Mouse (Mus musculus) G1E-ER4 (cell line): Measurements from ENCODE around the gene Carhsp1. TPM values are rescaled to one million over a fixed set of nuclear protein-coding genes. Genes with fewer than 3 reads are reported as not detected.

Experiments used
- GATA1 ChIP-seq: IDR thresholded peaks from one replicate; pipeline ENCODE4 v1.8.0; 2012; ENCODE audit warnings: low read length, inconsistent platforms
- polyA plus RNA-seq: library from polyadenylated mRNA; stranded (reverse); fragments of >175 nt; gene quantifications from 2 replicates; pipeline ENCODE4 v1.2.3, GENCODE M21; 2012

Carhsp1 gene
- 14.4 and 15.9 TPM in 2 replicates for polyA plus RNA-seq

DNA sequence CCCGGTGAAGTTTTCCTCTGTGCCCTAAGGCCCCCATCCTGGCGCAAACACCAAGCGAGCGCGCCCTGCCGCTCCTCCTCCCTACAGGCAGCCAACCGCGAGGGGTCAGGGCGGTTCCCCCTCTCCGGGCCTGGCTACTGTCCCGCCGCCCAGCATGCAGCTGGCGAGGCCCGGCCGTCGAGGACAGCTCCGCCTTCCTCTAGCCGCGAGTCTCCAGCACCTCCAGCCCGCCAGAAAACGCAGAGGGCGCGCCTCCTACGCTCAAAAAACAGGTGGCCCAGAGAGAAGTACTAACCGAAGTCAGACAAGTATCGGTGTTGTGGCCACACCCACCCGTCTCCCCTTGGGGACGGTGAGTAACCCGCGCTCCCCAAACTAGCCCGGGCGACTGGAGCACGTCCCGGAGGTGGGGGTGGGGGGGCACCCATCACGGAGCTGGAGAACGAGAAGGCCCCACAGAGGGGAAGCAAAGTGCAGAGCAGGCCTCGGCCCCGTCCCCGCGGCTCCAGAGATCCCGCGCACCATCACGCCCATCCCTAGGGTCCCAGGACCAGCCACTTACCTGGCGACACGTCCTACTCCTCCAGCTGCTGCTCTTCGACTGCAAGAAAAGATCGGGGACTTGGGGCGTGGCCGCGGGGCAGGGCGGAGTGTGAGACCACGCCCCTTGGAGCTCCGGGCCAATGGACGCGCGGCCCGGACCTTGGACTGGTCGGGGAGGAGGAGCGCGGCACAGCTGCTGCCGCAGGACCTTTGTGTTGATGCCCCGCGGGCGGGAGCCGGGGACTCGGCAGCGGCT lies at the start of gene Carhsp1:
Gene Carhsp1, minus strand, starts transcription at position 605 of the 799 bp plus-strand sequence.
- TF ChIP-seq GATA1 = no peak

DNA sequence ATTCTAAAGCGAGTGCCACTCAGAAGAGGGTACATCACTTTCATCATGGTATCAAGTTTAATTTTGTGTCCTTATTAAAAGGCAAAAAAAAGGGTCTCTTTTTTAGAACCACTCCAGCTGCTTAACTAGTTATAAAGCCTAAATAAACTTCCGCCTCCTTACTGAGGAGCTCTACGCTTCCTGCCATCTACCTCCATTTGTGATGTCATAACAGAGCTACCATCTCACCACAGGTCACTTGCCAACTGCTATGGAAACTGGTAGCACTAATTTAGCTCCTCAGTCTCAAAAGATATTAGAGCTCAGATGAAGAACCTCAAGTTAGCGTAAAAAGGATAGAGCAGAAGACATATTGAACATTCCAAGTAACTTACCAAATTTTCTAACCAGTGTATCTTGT lies 48.5 kb upstream of the Carhsp1 start:
- TF ChIP-seq GATA1 = no peak

DNA sequence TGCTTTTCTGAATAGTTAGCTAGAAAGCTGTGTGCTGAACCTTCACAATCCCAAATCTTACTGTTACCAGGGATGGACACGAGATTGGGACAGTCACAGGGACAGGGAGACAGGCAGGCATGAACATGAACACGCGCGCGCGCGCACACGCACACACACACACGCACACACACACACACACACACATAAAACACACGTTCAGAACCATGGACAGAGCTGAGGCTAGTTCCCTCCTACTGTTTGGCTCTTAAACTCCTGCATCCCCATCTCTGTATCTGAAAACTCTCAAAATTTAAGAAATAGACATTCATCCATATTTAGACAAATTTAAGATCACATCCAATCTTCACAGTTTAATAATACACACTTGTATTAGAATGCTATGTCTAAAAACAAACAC lies 45.8 kb upstream of the Carhsp1 start:
- TF ChIP-seq GATA1 = no peak

DNA sequence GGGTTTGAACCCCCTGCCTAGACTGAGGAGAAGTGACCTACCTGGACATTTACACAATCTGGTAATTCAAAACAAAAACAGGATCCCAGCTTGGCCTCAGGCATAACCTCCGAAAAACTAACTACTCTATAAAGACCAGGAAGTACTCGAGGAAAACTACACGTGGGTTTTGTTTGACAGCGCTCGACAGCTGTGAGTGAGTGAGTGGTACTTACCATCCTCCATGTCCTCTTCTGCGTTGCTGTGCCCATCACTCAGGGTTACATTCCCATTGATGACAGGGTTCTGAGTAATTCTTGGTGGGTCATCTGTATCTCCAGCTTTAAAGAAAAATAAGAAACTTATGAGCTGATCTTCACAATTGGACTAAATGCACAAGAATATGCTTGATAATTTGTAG lies 44.3 kb upstream of the Carhsp1 start:
- no peak for TF ChIP-seq GATA1

DNA sequence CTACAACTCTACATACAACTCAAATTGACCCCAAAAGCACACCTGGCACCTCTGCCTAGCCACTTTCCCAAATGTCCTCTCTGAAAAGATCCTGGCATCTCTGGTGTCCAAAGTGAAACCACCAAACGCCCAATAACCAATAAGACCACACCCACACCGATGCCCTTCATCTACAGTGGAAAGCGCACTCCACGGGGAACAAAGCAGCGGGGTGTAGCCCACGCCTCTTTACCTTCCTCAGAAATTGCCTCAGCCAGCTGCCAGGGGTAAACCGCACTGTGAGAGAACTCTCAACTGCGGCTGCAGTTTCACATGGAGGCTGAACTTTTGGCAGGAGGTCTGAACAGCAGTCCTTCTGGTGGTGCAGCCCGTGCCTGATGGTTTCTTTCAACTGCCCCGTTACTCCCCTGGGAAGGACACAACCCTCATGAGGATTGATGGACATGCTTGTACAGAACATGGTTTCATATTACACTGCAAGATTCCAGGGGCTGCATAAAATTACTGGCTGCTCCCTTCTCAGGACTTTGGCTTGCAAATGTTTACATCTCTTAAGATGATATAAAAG lies 43.6 kb upstream of the Carhsp1 start:
- TF ChIP-seq GATA1 = no peak

DNA sequence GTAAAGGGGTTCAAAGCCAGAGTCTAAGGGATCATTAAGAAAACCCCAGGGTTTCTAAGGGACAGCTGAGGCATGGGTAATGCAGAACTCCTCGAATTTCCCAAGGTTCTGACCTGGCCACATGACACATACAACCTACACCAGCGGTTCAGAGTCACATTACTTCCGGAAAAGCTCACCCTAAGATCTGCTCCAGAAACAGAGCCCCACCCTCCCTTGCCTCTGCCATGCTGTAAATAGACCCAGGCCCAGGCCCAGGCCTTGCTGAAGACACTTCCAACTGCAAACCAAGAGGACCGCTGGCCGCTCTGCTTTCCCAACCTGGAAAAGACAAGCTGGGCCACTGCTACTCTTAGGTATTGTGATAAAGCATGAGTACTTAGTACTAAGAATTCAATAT lies 42.9 kb upstream of the Carhsp1 start:
- TF ChIP-seq GATA1 = no peak

DNA sequence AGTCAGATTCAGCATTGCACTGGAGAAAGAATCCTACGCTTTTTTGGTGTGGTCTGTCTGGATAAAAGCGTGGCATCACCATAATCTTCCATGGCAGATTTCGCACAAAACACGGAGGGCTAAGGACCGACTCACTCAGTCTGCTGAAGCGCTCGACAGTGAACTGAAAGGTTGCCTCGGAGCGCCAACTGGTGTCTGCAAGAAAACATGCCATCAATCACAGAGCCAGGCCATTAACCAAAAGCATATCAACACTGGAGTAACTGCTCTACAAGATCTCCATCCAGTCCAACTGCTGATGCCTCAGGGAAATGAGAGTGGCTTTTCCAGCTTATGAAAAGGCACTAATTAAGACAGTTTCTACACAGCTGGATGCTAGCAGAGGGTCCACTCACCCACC lies 40.0 kb upstream of the Carhsp1 start:
- no peak for TF ChIP-seq GATA1

DNA sequence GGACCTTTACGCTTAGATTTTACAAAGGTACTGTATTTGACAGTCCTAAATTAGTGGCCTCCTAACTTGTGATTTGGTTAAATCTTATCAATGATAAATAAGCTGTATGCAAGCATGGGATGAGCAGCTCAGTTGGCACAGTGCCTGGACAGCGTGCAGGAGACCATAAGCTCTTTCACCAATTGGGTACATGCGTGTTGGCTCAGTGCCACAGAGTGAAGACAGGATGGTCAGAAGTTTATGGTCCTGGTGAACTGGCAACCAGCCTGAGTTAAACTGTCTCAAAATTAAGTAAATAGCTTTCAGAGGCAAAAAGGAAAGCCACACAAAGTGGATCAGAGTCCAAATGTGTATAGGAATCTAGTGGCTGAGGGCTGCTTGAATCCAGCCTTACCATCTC lies 28.6 kb upstream of the Carhsp1 start:
- TF ChIP-seq GATA1 = no peak

DNA sequence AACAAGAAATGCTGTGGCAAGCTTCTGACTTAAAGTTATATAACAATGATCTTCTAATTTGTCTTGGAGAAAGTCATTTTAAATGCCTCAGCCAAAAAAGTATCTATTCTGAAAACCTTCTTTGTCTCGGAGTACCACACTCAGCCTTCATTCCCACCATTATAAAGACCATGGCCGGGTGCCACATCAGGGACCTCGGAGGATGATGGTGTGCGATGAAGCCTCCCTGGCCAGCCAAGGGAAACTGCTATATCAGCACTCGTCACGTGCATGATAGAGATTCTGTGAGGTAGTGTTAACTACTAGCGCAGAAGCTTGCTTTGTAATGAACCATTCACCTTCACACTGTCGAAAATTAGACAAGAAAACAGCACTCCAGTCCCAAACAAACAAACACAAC lies 27.6 kb upstream of the Carhsp1 start:
- no peak for TF ChIP-seq GATA1

DNA sequence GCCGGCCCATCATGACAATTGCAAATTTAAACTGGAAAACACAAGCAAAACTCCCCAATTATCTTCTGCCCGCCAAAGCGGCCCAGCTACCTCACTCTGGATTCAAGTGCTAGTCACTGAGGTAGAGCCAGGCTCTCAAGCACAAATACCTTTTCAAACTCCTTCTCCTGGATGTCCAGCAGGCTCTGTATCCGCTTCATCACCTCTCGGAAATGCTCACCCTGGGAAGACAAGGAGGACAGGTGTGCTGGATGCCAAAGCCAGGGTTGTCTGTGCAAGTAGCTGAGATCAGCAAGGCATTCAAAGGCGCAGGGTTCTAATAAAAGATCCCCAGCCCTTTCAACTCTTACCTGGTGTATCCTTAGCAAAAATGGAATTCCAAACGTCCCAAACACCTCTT lies 19.3 kb upstream of the Carhsp1 start:
- TF ChIP-seq GATA1 = no peak

DNA sequence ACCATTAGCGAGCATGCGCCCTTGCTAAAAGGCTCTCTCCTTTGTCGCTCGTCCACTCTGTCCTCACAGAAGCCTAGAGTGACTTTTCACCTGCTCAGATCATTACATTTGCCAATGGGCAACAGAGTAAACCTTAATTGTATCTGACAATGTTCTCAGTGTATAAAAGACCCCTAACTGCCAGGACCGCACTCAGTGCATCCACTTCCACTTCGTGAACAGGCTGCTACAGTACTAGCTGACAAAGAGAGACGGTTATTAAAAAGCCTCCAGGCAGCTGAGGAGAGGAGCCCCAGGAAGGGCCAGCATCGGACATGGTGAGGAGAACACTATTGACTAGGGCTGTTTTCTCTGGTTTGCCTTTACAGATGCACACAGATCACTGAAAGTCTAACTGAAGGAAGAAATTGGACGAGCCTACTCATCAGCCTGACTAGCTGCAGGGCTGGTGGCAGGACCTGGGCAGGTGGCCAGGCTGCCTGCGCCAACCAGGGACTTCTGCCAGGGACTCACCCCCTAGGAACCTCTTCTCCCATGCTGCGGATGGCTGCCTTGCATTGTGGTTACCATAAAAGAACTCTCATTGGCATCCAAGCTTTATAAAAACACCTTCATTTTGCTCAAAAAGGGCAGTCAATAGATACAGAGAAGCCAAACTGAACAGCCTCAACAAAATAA lies 18.2 kb upstream of the Carhsp1 start:
- no peak for TF ChIP-seq GATA1

DNA sequence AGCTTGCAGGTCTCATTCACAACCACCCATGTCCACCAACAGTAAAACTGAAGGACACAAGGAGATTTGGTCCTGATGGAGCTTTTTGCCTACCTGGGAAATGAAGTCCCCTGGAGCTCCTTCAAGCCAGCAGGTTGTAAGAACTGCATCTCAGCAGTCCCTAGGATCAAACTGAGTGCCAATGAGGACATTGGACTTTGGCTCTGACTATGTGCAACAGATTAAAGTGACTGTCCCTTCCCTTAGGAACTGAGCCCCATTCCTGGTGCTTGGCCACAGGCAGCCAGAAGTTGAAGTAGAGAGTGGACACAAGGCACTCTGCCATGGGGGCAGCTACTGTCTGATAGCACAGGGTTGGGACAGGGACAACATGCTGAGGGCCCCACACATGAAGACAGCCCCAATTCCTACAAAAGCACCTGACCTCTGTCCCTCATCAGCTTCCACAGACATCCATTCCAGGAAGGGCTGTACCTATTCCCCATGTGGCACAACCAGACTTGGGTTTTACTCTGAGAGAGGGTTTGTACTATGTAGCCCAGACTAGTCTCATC lies 15.7 kb upstream of the Carhsp1 start:
- no peak for TF ChIP-seq GATA1

DNA sequence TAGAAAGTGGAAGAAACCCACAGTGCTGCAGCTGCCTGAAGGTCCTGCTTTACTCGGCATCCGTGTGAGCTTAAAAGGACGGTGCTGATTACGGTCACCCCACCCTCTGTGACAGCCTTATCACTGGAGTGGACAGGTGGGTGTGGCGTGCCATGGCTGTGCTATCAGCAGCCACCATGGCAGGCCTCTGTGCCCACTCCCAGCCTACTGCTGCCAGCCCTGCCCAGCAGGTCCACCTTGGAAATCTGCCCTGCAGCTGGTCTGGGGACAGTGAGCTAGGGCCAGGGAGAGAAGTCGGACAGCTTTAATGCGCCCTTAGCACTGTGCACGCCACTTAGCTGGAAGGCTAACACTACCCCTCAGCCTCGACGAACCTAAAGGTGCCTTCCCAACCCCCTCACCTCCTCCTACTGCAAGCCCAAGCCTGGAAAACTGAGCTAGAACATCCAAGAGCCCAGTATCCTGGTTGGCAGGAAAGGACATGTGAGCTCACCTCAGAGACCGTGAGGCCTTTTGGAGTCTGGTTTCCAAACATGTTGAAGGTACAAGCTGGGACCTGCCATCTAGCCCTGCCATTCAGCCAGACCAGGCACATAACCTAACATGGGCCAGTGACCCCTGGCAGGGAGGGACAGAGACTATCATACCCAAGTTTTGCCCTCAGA lies 15.0 kb upstream of the Carhsp1 start:
- TF ChIP-seq GATA1 = no peak

DNA sequence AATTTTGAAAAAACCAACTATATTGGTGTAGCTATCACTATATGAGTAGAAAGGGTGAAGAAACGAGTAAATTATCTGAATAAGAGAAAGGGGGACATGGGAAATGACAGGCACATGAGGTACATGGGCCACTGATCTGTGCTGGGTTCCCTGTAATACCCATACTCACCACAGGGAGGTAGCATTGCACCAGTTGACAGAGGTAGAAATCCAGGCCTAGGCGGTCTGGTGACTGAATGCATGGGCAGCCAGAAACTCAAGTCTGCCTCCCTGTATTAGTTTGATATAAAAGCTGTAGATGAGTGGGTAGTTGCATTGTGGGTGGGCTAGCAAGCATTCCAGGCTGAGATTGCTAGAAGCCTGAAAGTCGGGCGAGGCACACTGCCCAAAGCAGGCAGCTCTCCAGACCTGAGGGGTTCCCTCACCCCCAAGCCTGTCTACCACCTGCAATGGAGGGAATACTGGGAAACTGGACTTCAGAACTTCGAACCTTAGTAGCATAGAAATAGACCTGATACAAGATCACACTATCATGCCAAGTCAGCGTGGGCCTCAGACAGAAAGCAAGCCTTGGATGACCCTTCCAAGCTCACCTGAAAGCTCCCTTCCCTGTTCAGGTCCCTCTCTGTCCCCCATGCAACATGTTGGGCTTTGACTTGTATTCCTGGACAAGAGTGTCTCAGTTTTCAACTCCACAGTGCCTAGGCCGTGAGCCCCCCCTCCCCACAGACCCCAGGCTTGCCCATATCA lies 14.3 kb upstream of the Carhsp1 start:
- TF ChIP-seq GATA1 = no peak

DNA sequence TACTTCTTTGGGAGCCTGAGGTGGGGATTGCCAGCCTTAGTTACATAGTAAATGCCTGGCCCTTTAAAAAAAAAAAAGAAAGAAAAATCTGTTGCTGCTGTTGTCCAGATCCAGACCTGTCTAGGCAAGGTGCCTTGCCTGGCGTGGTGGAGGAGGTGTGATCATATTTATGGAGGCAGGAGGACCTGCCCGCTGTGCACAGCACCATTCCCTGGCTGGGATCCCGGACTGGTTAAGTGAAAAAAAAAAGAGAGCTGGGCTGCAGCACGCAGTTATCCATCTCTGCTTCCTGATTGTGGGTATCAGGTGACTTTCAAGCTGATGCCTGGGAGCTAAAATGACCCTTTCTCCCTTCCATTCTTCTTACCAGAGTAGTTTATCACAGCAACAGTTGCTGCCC lies 13.1 kb upstream of the Carhsp1 start:
- no peak for TF ChIP-seq GATA1
